Mouse (Mus musculus) olfactory bulb, adult 2 months (tissue): ENCODE measurements at regions not wholly inside any gene's neighbourhood (a gene's known extent, or its start where the extent isn't known, plus 50 kb on each side); places are given as distances from the start of the nearest gene placed in this dataset.

Experiments
- H3K27ac ChIP-seq: fragments of 200-500 bp; 2 replicates; pipeline ENCODE4 v1.5.1; 2012; ENCODE audit warnings: low read depth, low read length; ENCODE audit not compliant: insufficient read depth
- H3K4me1 ChIP-seq: fragments of 200-500 bp; 2 replicates; pipeline ENCODE4 v1.6.1; 2012; ENCODE audit warnings: low read length; ENCODE audit not compliant: control insufficient read depth, insufficient read depth
- H3K4me3 ChIP-seq: fragments of 200-500 bp; 2 replicates; pipeline ENCODE4 v1.5.1; 2012; ENCODE audit warnings: mild to moderate bottlenecking, low read depth, low read length, moderate library complexity; ENCODE audit not compliant: insufficient read depth
- CTCF ChIP-seq: fragments of 200-500 bp; IDR thresholded peaks from 2 replicates; pipeline ENCODE4 v1.5.1; 2012; ENCODE audit warnings: low read depth, mild to moderate bottlenecking, low read length, moderate library complexity; ENCODE audit not compliant: insufficient read depth
- POLR2A ChIP-seq: fragments of 200-500 bp; IDR thresholded peaks from 2 replicates; pipeline ENCODE4 v1.6.1; 2012; ENCODE audit warnings: mild to moderate bottlenecking, low read depth, low read length, moderate library complexity; ENCODE audit not compliant: insufficient read depth
- WGBS: fragments of 180-500 bp; shearing (Covaris S2); methylation state at CpG from one replicate; pipeline ENCODE4 v1.1.7; 2018; 5-methylcytosine and 5-hydroxymethylcytosine counted together

DNA sequence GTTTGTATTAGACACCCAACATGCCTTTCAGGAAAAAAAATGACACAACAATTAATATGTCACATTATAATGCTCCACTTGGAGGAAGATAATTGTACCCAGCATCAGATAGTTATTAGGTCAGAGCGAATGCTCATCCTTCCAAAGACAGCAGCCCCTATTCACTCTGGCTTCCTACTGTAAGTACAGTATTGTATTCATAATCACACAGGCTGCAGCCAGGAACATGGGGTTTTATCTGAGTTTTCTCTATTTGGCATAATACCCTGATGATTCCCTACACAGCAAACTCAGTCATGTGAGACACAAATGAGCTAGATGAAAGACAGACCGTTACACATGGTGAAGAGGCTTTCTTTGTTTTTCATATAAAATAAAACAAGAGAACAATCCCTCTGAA is 430.5 kb upstream of the Klf12 start:
- Histone ChIP-seq H3K27ac (no peak overlapping the region), H3K4me1 (no peaks in the 10 kb centered on the region), H3K4me3 (no peak overlapping the region)
- no peak for TF ChIP-seq CTCF
- 71% methylated on average over 2 of the region's 2 CpGs for WGBS

GRCm38 (mm10) chr14:100713999-100714471 is 429.6 kb upstream of the Klf12 start:
- Histone ChIP-seq H3K4me1 (no peaks in the 10 kb centered on the region), H3K27ac (no peak overlapping the region), H3K4me3 (no peak overlapping the region)
- 53% methylated on average over 4 of the region's 4 CpGs for WGBS
- TF ChIP-seq POLR2A (no peak), CTCF (no peak)

GRCm38 (mm10) chr14:100713592-100713991 is 429.1 kb upstream of the Klf12 start:
- no peak overlapping the region for H3K4me3 ChIP-seq
- no peak for TF ChIP-seq CTCF
- no peak for TF ChIP-seq POLR2A

GRCm38 (mm10) chr14:100665361-100665955 is 381.0 kb upstream of the Klf12 start:
- no peak overlapping the region for H3K27ac ChIP-seq
- no peaks in the 10 kb centered on the region; the same call in 1 of the 2 replicates for H3K4me1 ChIP-seq
- H3K4me3 ChIP-seq: no peak overlapping the region
- TF ChIP-seq POLR2A (no peak), CTCF (no peak)
- 52% methylated on average over 9 of the region's 9 CpGs for WGBS

More at GRCm38 (mm10) chr14:100713592-100713991, 429.1 kb upstream of the Klf12 start:
- 47% methylated on average over 6 of the region's 6 CpGs for WGBS
- Histone ChIP-seq H3K27ac (no peak overlapping the region), H3K4me1 (no peaks in the 10 kb centered on the region)

DNA sequence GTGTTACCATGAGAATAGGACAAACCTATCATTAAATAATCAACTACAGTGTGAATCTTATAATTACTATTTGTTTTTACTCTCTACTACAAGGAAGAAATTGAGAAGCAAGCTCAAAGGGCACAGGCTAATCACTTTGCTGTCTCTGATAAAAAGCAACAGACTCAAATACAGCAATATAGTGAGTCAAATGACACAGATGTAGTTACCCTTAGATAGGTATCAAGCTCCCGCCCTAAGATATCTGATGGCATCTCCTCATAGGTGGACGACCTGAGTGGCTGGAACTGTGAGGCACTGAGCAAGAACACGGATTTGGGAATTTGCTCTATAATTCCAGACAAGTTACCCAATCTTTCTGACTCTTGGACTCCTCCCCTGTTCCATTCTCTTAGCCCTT is 379.7 kb upstream of the Klf12 start:
- Histone ChIP-seq H3K27ac (no peak overlapping the region), H3K4me1 (no peaks in the 10 kb centered on the region; the same call in 1 of the 2 replicates), H3K4me3 (no peak overlapping the region)
- WGBS: 70% methylated on average over 3 of the region's 3 CpGs
- TF ChIP-seq POLR2A (no peak), CTCF (no peak)

GRCm38 (mm10) chr14:100642076-100642475 is 357.6 kb upstream of the Klf12 start:
- no peaks in the 10 kb centered on the region for H3K4me1 ChIP-seq
- no peak for TF ChIP-seq POLR2A
- no peak overlapping the region for H3K27ac ChIP-seq
- 68% methylated on average over 2 of the region's 2 CpGs for WGBS
- no peak overlapping the region for H3K4me3 ChIP-seq

GRCm38 (mm10) chr14:100634521-100634920 is 350.0 kb upstream of the Klf12 start:
- Histone ChIP-seq H3K27ac (no peak overlapping the region), H3K4me3 (no peak overlapping the region), H3K4me1 (no peaks in the 10 kb centered on the region)
- WGBS: 65% methylated on average over 6 of the region's 6 CpGs
- TF ChIP-seq POLR2A: no peak
- no peak for TF ChIP-seq CTCF

- H3K27ac ChIP-seq: no peak overlapping the region
- 53% methylated on average over 1 of the region's 1 CpGs for WGBS
- no peaks in the 10 kb centered on the region for H3K4me1 ChIP-seq
- no peak for TF ChIP-seq CTCF
- TF ChIP-seq POLR2A: no peak
- no peak overlapping the region for H3K4me3 ChIP-seq
These were observed 347.2 kb upstream of the Klf12 start for GRCm38 (mm10) chr14:100631676-100632075.

- Histone ChIP-seq H3K27ac (no peak overlapping the region), H3K4me1 (no peaks in the 10 kb centered on the region), H3K4me3 (no peak overlapping the region)
- no peak for TF ChIP-seq CTCF
- no peak for TF ChIP-seq POLR2A
- 85% methylated on average over 6 of the region's 6 CpGs for WGBS
These were observed 345.7 kb upstream of the Klf12 start for GRCm38 (mm10) chr14:100630197-100630596.

- H3K4me1 ChIP-seq: no peaks in the 10 kb centered on the region
These were observed 343.0 kb upstream of the Klf12 start for GRCm38 (mm10) chr14:100627523-100627922.

GRCm38 (mm10) chr14:100619656-100620030 is 335.2 kb upstream of the Klf12 start:
- no peak for TF ChIP-seq POLR2A
- no peak for TF ChIP-seq CTCF
- H3K4me3 ChIP-seq: no peak overlapping the region
- 0 out of 2 replicates have a peak, but pooled peaks cover 3% of the 10 kb centered on the region for H3K4me1 ChIP-seq
- 82% methylated on average over 1 of the region's 1 CpGs for WGBS
- H3K27ac ChIP-seq: no peak overlapping the region

More at GRCm38 (mm10) chr14:100627523-100627922, 343.0 kb upstream of the Klf12 start:
- H3K4me3 ChIP-seq: no peak overlapping the region
- H3K27ac ChIP-seq: no peak overlapping the region
- 50% methylated on average over 2 of the region's 2 CpGs for WGBS
- TF ChIP-seq CTCF (no peak), POLR2A (no peak)
